Mouse (Mus musculus) left cerebral cortex, postnatal 36 days (tissue): ENCODE measurements at regions not wholly inside any gene's neighbourhood (a gene's known extent, or its start where the extent isn't known, plus 50 kb on each side); places are given as distances from the start of the nearest gene placed in this dataset.

Experiments
- DNase-seq, 2 experiments: peaks; one replicate each; pipeline ENCODE4 v3.0.0; 2021 to 2022; ENCODE audit warnings: low spot score in 2 of 2, mixed read lengths in 1 of 2
- intact Hi-C: fragments of 180-260 bp; cut with DNase I; formaldehyde crosslinking; loops from one replicate; pipeline ENCODE4 v1.15.1; 2025

GRCm38 (mm10) chr13:30600194-30600593 lies 55.0 kb upstream of the Uqcrfs1 start:
- intact Hi-C loops, result loop anchor here (5.0 kb wide), 1 partner anchor 187 kb away; no protein-coding TSS in a partner anchor
- DNase-seq, result no peak

DNA sequence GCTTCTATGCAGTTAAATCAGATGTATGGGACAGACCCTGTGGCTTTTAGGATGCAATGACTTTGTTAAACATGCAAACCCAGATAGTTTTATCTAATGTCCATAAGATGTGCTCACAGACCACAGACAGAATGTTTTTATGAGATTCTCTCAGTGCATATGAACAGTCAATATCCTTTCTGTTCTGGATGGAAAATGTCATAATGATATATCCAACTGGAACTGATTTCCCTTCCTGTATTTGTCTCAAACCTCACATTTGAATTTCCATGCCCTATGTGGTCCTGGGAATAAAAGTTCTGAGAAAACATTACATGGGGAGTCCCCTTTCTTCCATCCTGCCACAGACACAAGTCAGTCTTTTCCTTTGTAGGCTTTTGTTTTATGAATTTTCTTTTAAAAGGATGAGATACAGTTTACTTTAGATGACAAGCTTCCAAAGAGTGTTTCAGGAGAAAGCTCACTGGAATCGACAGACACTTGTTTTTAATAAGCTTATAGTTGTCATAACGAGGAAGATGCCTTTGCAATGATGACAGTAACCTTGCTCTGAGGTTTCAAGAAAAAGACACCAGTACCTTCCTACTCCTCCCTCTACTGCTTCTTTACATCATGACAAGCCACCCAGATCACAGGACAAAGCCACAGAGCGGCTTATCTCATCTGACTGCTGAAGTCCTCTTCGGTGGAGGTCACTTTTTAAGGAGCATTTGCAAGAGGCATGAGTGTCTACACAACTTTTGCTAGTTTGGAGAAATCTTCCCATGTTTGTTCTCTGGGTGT lies 55.7 kb upstream of the Uqcrfs1 start:
- intact Hi-C loops, result loop anchor here (5.0 kb wide), 1 partner anchor 186 kb away; no protein-coding TSS in a partner anchor

DNA sequence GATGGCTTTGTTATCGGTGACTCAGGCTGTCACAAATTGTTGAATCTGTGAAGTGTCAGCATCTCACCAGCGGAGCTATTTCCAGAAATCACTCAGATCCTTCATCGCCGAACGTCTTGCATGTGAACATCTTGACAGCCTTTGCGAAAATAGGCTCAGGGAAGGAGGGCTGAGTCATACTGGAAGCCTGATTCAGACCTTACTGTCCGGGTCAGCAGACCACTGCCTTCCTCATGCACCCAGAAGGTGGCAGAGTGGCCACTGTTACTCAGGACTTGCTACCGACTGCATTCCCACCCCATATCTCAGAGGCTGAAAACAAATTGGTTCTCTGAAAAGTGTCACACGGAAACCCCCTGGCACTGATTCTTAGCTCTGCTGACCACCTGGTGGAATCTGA lies 55.9 kb upstream of the Dusp22 start:
- intact Hi-C loops, result loop anchor here (2.0 to 5.0 kb wide), 2 partner anchors 57 to 183 kb away; no protein-coding TSS in a partner anchor
- DNase-seq, result peak; percentile 26 to 28

More for the DNA sequence above, 55.7 kb upstream of the Uqcrfs1 start:
- DNase-seq, result no peak

- intact Hi-C loops, result no loop called here
- no peak for DNase-seq
These were observed 52.5 kb upstream of the Dusp22 start for GRCm38 (mm10) chr13:30607343-30607742.

DNA sequence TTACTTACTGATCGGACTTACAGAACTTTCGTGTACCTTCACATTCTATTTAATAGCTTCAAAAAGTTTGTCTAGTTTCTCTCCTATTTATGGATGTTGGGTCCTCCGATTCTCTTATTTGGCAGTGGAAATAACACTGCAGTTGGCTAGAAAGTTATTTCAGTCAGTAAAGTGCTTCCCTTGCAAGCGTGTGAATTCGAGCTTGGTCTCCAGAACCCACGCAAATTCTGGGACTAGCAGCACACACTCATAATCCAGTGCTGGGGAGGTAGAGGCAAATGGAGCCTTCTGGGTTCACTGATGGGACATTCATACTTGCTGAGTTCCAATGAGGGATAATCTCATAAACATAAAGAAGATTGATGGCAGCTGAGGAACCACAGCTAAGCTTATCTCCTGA lies 51.9 kb upstream of the Dusp22 start:
- peak; percentile 32 to 42 for DNase-seq
- intact Hi-C loops, result no loop called here

DNA sequence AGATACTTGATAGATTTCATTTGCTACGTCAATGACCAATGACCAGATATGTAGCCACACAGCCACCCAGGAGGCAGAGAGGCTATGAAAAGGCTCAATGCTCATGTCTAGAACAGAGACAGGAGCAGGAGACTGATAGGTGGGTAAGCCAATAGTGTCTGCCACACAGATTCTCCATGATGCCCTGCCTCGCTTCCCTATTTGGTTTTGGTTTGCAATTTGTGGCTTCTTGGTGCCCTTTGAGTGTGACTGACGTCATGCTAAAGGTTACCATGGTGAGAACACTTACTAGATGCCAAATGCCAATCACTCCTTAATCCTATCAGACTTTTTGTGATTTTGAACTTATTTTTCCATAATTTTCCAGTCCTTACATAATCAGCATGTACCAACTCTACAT lies 50.0 kb upstream of the Dusp22 start:
- no peak for DNase-seq
- intact Hi-C loops, result no loop called here
